ENCODE assay signal across 10 mouse cellular contexts in genomic region chr1:64615531-64615991, GRCm38 (mm10). TPM values are rescaled to one million over a fixed set of nuclear protein-coding genes. Genes with fewer than 3 reads are reported as not detected.
DNase-seq lines count a peak whose midpoint lies in the region; ATAC-seq and TF ChIP-seq lines count a peak whose summit lies in the region.
"Had no signal": no experiment of that assay in that cellular context is flagged by ENCODE, and none has a peak within 500 bp of the region (broad histone marks: within the 10 kb centered on the region; RNA-seq: fewer than 3 reads in every experiment).

No protein-coding gene starts in this region.

- 85% methylated on average over 11 of the region's 11 CpGs for WGBS in heart, embryonic 14.5 days
- 84% methylated on average over 11 of the region's 11 CpGs for WGBS in heart, embryonic 11.5 days (ENCODE audit: insufficient replicate concordance)
- WGBS in midbrain, embryonic 12.5 days: 79% methylated on average over 11 of the region's 11 CpGs
- WGBS in midbrain, embryonic 10.5 days: 86% methylated on average over 11 of the region's 11 CpGs
- 78% methylated on average over 11 of the region's 11 CpGs for WGBS in stomach, embryonic 16.5 days

- peaks cover 21% of the 10 kb centered on the region for H3K36me3 ChIP-seq in heart, embryonic 14.5 days (ENCODE audit: control insufficient read depth, insufficient read depth, low read length)
- H3K36me3 ChIP-seq in heart, embryonic 11.5 days (ENCODE audit: control insufficient read depth, insufficient read depth, low read length): no peaks in the 10 kb centered on the region
- peaks cover 9% of the 10 kb centered on the region; the same call in 1 of the 2 replicates for H3K36me3 ChIP-seq in midbrain, embryonic 12.5 days
- peaks cover 28% of the 10 kb centered on the region for H3K36me3 ChIP-seq in midbrain, embryonic 10.5 days
- no peaks in the 10 kb centered on the region for H3K36me3 ChIP-seq in stomach, embryonic 16.5 days (ENCODE audit: control insufficient read depth, insufficient read depth, low read length)

- no peak overlapping the region for H3K9ac ChIP-seq in heart, embryonic 14.5 days (ENCODE audit: low read length)
- no peak overlapping the region for H3K9ac ChIP-seq in heart, embryonic 11.5 days (ENCODE audit: low read depth, low read length)
- no peak overlapping the region for H3K9ac ChIP-seq in midbrain, embryonic 12.5 days (replicated peaks)
- 0 out of 2 replicates have a peak overlapping the region, but pooled peaks have one; percentile 23 for H3K9ac ChIP-seq in stomach, embryonic 16.5 days (ENCODE audit: low read length)

- H3K27ac ChIP-seq in heart, embryonic 14.5 days (replicated peaks in 1 of 2; ENCODE audit: control insufficient read depth in 1 of 2, insufficient read depth in 1 of 2, low read depth in 2 of 2, low read length in 2 of 2): peak overlapping the region in 1 of 2 experiments; percentile 10; a peak in 1 of 4 replicates
- no peak overlapping the region for H3K27ac ChIP-seq in heart, embryonic 11.5 days (ENCODE audit: low read depth, low read length)
- no peak overlapping the region for H3K27ac ChIP-seq in midbrain, embryonic 12.5 days (replicated peaks)
- no peak overlapping the region for H3K27ac ChIP-seq in midbrain, embryonic 10.5 days (replicated peaks)
- peak overlapping the region; percentile 90 for H3K27ac ChIP-seq in embryonic fibroblast, embryonic 13.5 days (ENCODE audit: insufficient read depth, low read length)
- peak overlapping the region; percentile 49; the same call in 1 of the 2 replicates for H3K27ac ChIP-seq in stomach, embryonic 16.5 days (ENCODE audit: low read length)

- TF ChIP-seq POLR2A in embryonic fibroblast, embryonic 13.5 days (IDR thresholded peaks at IDR 0.05; ENCODE audit: low read depth, low read length): peak; percentile 18; the same call in 1 of the 2 replicates

- no peak for DNase-seq in midbrain, embryonic 10.5 days (ENCODE audit: low spot score)
- no peak for DNase-seq in B cell, adult 2 months
- no peak for DNase-seq in adrenal gland, adult 8-10 months
- DNase-seq: kidney, adult 11 months; thymus, postnatal 14 days had no signal

- H3K4me3 ChIP-seq in heart, embryonic 14.5 days (ENCODE audit: control insufficient read depth in 1 of 2, insufficient read depth in 1 of 2, low read depth in 1 of 2, low read length in 2 of 2): no peak overlapping the region
- no peak overlapping the region for H3K4me3 ChIP-seq in heart, embryonic 11.5 days (ENCODE audit: low read depth, low read length)
- no peak overlapping the region for H3K4me3 ChIP-seq in midbrain, embryonic 12.5 days
- no peak overlapping the region for H3K4me3 ChIP-seq in midbrain, embryonic 10.5 days
- peak overlapping the region; percentile 9; the same call in 1 of the 2 replicates for H3K4me3 ChIP-seq in embryonic fibroblast, embryonic 13.5 days (ENCODE audit: insufficient read depth, low read length)
- H3K4me3 ChIP-seq in stomach, embryonic 16.5 days (replicated peaks; ENCODE audit: low read length): no peak overlapping the region

- ATAC-seq in heart, embryonic 14.5 days (ENCODE audit: insufficient number of reproducible peaks, insufficient read depth, low FRiP score, low read depth): no peak
- no peak for ATAC-seq in heart, embryonic 11.5 days (replicated peaks; ENCODE audit: insufficient number of reproducible peaks, low FRiP score, low TSS enrichment)
- ATAC-seq in midbrain, embryonic 12.5 days (ENCODE audit: low FRiP score, low read depth): no peak
- no peak for ATAC-seq in stomach, embryonic 16.5 days (ENCODE audit: insufficient read depth, low FRiP score)

- H3K27me3 ChIP-seq in heart, embryonic 14.5 days (ENCODE audit: control insufficient read depth, insufficient read depth, low read length): no peaks in the 10 kb centered on the region
- H3K27me3 ChIP-seq in heart, embryonic 11.5 days (ENCODE audit: control insufficient read depth, insufficient read depth, low read length): no peaks in the 10 kb centered on the region
- H3K27me3 ChIP-seq in midbrain, embryonic 12.5 days: no peaks in the 10 kb centered on the region
- H3K27me3 ChIP-seq in midbrain, embryonic 10.5 days (ENCODE audit: low read depth, poor library complexity, severe bottlenecking): no peaks in the 10 kb centered on the region
- no peaks in the 10 kb centered on the region for H3K27me3 ChIP-seq in stomach, embryonic 16.5 days (ENCODE audit: control insufficient read depth, insufficient read depth, low read length)

- TF ChIP-seq CTCF in embryonic fibroblast, embryonic 13.5 days (IDR thresholded peaks at IDR 0.05; ENCODE audit: borderline replicate concordance, insufficient read depth, low read length): no peak

- H3K4me1 ChIP-seq in heart, embryonic 14.5 days (ENCODE audit: control insufficient read depth in 2 of 2, insufficient read depth in 2 of 2, low read length in 2 of 2): peaks cover 2 to 11% of the 10 kb centered on the region in 2 experiments
- peaks cover 7% of the 10 kb centered on the region; the same call in 1 of the 2 replicates for H3K4me1 ChIP-seq in heart, embryonic 11.5 days (ENCODE audit: control insufficient read depth, insufficient read depth, low read length)
- peaks cover 19% of the 10 kb centered on the region for H3K4me1 ChIP-seq in midbrain, embryonic 12.5 days
- H3K4me1 ChIP-seq in midbrain, embryonic 10.5 days: peaks cover 30% of the 10 kb centered on the region
- H3K4me1 ChIP-seq in embryonic fibroblast, embryonic 13.5 days (ENCODE audit: control insufficient read depth, insufficient read depth, low read length): peaks cover 18% of the 10 kb centered on the region
- peaks cover 16% of the 10 kb centered on the region; the same call in 1 of the 2 replicates for H3K4me1 ChIP-seq in stomach, embryonic 16.5 days (ENCODE audit: control insufficient read depth, insufficient read depth, low read length)

- H3K9me3 ChIP-seq in heart, embryonic 14.5 days (ENCODE audit: control insufficient read depth, low read length): no peaks in the 10 kb centered on the region
- H3K9me3 ChIP-seq in heart, embryonic 11.5 days (replicated peaks; ENCODE audit: control insufficient read depth, low read length): no peaks in the 10 kb centered on the region
- no peaks in the 10 kb centered on the region for H3K9me3 ChIP-seq in midbrain, embryonic 12.5 days
- no peaks in the 10 kb centered on the region for H3K9me3 ChIP-seq in midbrain, embryonic 10.5 days (replicated peaks)
- H3K9me3 ChIP-seq in stomach, embryonic 16.5 days (replicated peaks; ENCODE audit: control insufficient read depth, low read length): no peaks in the 10 kb centered on the region

- H3K4me2 ChIP-seq in heart, embryonic 14.5 days (ENCODE audit: low read length): peak overlapping the region; percentile 88
- no peak overlapping the region; the same call in 1 of the 2 replicates for H3K4me2 ChIP-seq in heart, embryonic 11.5 days
- H3K4me2 ChIP-seq in midbrain, embryonic 12.5 days (replicated peaks): peak overlapping the region; percentile 71; the same call in 1 of the 2 replicates
- peak overlapping the region; percentile 83; the same call in 1 of the 2 replicates for H3K4me2 ChIP-seq in stomach, embryonic 16.5 days (ENCODE audit: low read depth, low read length)

RNA-seq across cellular contexts. Expression of gene Mettl21a, which starts 1.5 kb away (rescaled TPM):
- 12.8 and 13.7 TPM in 2 replicates for polyA plus RNA-seq in heart, embryonic 14.5 days (2014; fragmentation: Nextera tagmentation; extraction: Ambion mirVana)
- polyA plus RNA-seq in heart, embryonic 11.5 days (2014; fragmentation: Nextera tagmentation; extraction: Ambion mirVana): 12.5 and 14.3 TPM in 2 replicates
- 20.5 and 20.6 TPM in 2 replicates for polyA plus RNA-seq in midbrain, embryonic 12.5 days (2016; fragmentation: Nextera tagmentation; extraction: Ambion mirVana)
- 24.4 and 25.8 TPM in 2 replicates for polyA plus RNA-seq in midbrain, embryonic 10.5 days (2016; fragmentation: Nextera tagmentation; extraction: Ambion mirVana)
- 27.9 and 29.3 TPM in 2 replicates for polyA plus RNA-seq in embryonic fibroblast, embryonic 13.5 days (2011; ENCODE audit: insufficient read length, low read depth, missing spikeins)
- 19.0 and 19.2 TPM in 2 replicates for polyA plus RNA-seq in stomach, embryonic 16.5 days (2015; fragmentation: Nextera tagmentation; extraction: Ambion mirVana)
- 10 to 100 TPM; 15.6 to 22.3 (median 18.4) TPM for total RNA-seq in adrenal gland, adult 8-10 months (2022)

Comparison
In these comparisons a context has a peak if more than half of its experiments do, and no peak if none do; other contexts are left out.
1. H3K27ac ChIP-seq: peak in embryonic fibroblast, embryonic 13.5 days (single experiment) and stomach, embryonic 16.5 days (single experiment); none in heart, embryonic 11.5 days (single experiment), midbrain, embryonic 12.5 days (single experiment) and midbrain, embryonic 10.5 days (single experiment).